Mouse (Mus musculus) forebrain, embryonic 10.5 days (tissue): ENCODE results near the gene Cdk6. TPM values are rescaled to one million over a fixed set of nuclear protein-coding genes. Genes with fewer than 3 reads are reported as not detected.

ENCODE experiments used
- DNase-seq: peaks from one replicate; pipeline ENCODE4 v3.0.0-alpha.2; 2017; ENCODE audit warnings: low spot score; ENCODE audit errors: extremely low spot score
- H3K27ac ChIP-seq: fragments of 300-500 bp; sonication (generic); 2 replicates; pipeline ENCODE4 v1.5.1; 2016; ENCODE audit warnings: mild to moderate bottlenecking
- H3K27me3 ChIP-seq: fragments of 300-500 bp; sonication (generic); 2 replicates; pipeline ENCODE4 v1.6.1; 2016; ENCODE audit warnings: mild to moderate bottlenecking; ENCODE audit not compliant: poor library complexity, severe bottlenecking
- H3K36me3 ChIP-seq: fragments of 300-500 bp; sonication (generic); replicated peaks from 2 replicates; pipeline ENCODE4 v1.6.1; 2016; ENCODE audit warnings: mild to moderate bottlenecking, moderate library complexity
- H3K4me1 ChIP-seq: fragments of 300-500 bp; sonication (generic); 2 replicates; pipeline ENCODE4 v1.6.1; 2016
- H3K4me3 ChIP-seq: fragments of 300-500 bp; sonication (generic); 2 replicates; pipeline ENCODE4 v1.5.1; 2016; ENCODE audit warnings: mild to moderate bottlenecking, moderate library complexity
- H3K9me3 ChIP-seq: fragments of 300-500 bp; sonication (generic); 2 replicates; pipeline ENCODE4 v1.6.1; 2016; ENCODE audit warnings: mild to moderate bottlenecking, moderate library complexity
- WGBS: fragments of 180-500 bp; shearing (Covaris S2); methylation state at CpG from one replicate; pipeline ENCODE4 v1.1.7; 2016; 5-methylcytosine and 5-hydroxymethylcytosine counted together
- polyA plus RNA-seq: library from polyadenylated mRNA; unstranded; fragments of >200 nt; fragmentation: Nextera tagmentation; extraction: Ambion mirVana; gene quantifications from 2 replicates; pipeline ENCODE4 v1.2.1, GENCODE M21; 2016

The Cdk6 gene
- polyA plus RNA-seq, 1 experiment from 2014 or later = 27.5 TPM

- Histone ChIP-seq H3K36me3 (no peaks in the 10 kb centered on the region), H3K27ac (no peak overlapping the region), H3K4me3 (no peak overlapping the region), H3K4me1 (0 out of 2 replicates have a peak, but pooled peaks cover 5% of the 10 kb centered on the region), H3K9me3 (no peaks in the 10 kb centered on the region), H3K27me3 (no peaks in the 10 kb centered on the region)
- 84% methylated on average over 5 of the region's 5 CpGs for WGBS
- DNase-seq = no peak
These were observed 150.6 kb downstream of the Cdk6 start for GRCm38 (mm10) chr5:3491883-3492282.

- H3K36me3 ChIP-seq = no peaks in the 10 kb centered on the region
- H3K27ac ChIP-seq = no peak overlapping the region
- 0 out of 2 replicates have a peak, but pooled peaks cover 4% of the 10 kb centered on the region for H3K4me1 ChIP-seq
- no peaks in the 10 kb centered on the region for H3K9me3 ChIP-seq
- no peaks in the 10 kb centered on the region for H3K27me3 ChIP-seq
- no peak overlapping the region for H3K4me3 ChIP-seq
- DNase-seq = no peak
- WGBS = 94% methylated on average over 13 of the region's 13 CpGs
These were observed 151.7 kb downstream of the Cdk6 start for GRCm38 (mm10) chr5:3492776-3493636.

- no peaks in the 10 kb centered on the region for H3K36me3 ChIP-seq
- no peaks in the 10 kb centered on the region for H3K9me3 ChIP-seq
- 0 out of 2 replicates have a peak, but pooled peaks cover 4% of the 10 kb centered on the region for H3K4me1 ChIP-seq
- no peak overlapping the region for H3K4me3 ChIP-seq
- H3K27me3 ChIP-seq = no peaks in the 10 kb centered on the region
- 90% methylated on average over 9 of the region's 9 CpGs for WGBS
- H3K27ac ChIP-seq = no peak overlapping the region
- no peak for DNase-seq
These were observed 152.7 kb downstream of the Cdk6 start for GRCm38 (mm10) chr5:3493968-3494367.

- no peak for DNase-seq
- Histone ChIP-seq H3K36me3 (no peaks in the 10 kb centered on the region), H3K4me1 (0 out of 2 replicates have a peak, but pooled peaks cover 4% of the 10 kb centered on the region), H3K9me3 (no peaks in the 10 kb centered on the region), H3K27me3 (no peaks in the 10 kb centered on the region), H3K4me3 (no peak overlapping the region), H3K27ac (no peak overlapping the region)
- 91% methylated on average over 8 of the region's 8 CpGs for WGBS
These were observed 153.3 kb downstream of the Cdk6 start for GRCm38 (mm10) chr5:3494452-3495187.

- Histone ChIP-seq H3K9me3 (no peaks in the 10 kb centered on the region), H3K27ac (no peak overlapping the region), H3K4me3 (no peak overlapping the region), H3K27me3 (no peaks in the 10 kb centered on the region), H3K36me3 (no peaks in the 10 kb centered on the region), H3K4me1 (peaks cover 13% of the 10 kb centered on the region)
- WGBS = 89% methylated on average over 5 of the region's 5 CpGs
- no peak for DNase-seq
These were observed 156.2 kb downstream of the Cdk6 start for GRCm38 (mm10) chr5:3497505-3497925.

- H3K9me3 ChIP-seq = no peaks in the 10 kb centered on the region
- no peak overlapping the region for H3K27ac ChIP-seq
- no peak for DNase-seq
- H3K4me3 ChIP-seq = no peak overlapping the region
- peaks cover 17% of the 10 kb centered on the region for H3K4me1 ChIP-seq
- no peaks in the 10 kb centered on the region for H3K36me3 ChIP-seq
- WGBS = 94% methylated on average over 5 of the region's 5 CpGs
- H3K27me3 ChIP-seq = no peaks in the 10 kb centered on the region
These were observed 159.0 kb downstream of the Cdk6 start for GRCm38 (mm10) chr5:3500298-3500697.

- Histone ChIP-seq H3K27ac (no peak overlapping the region), H3K9me3 (no peaks in the 10 kb centered on the region), H3K36me3 (no peaks in the 10 kb centered on the region), H3K4me1 (peaks cover 17% of the 10 kb centered on the region), H3K27me3 (no peaks in the 10 kb centered on the region), H3K4me3 (no peak overlapping the region)
- DNase-seq = no peak
- 83% methylated on average over 8 of the region's 8 CpGs for WGBS
These were observed 159.8 kb downstream of the Cdk6 start for GRCm38 (mm10) chr5:3500957-3501563.

- Histone ChIP-seq H3K9me3 (no peaks in the 10 kb centered on the region), H3K4me3 (no peak overlapping the region), H3K4me1 (peaks cover 14% of the 10 kb centered on the region), H3K36me3 (no peaks in the 10 kb centered on the region), H3K27me3 (no peaks in the 10 kb centered on the region), H3K27ac (no peak overlapping the region)
- 62% methylated on average over 8 of the region's 8 CpGs for WGBS
- DNase-seq = no peak
These were observed 160.3 kb downstream of the Cdk6 start for GRCm38 (mm10) chr5:3501564-3502001.

- Histone ChIP-seq H3K36me3 (no peaks in the 10 kb centered on the region), H3K27me3 (no peaks in the 10 kb centered on the region), H3K4me1 (peaks cover 13% of the 10 kb centered on the region), H3K27ac (no peak overlapping the region), H3K4me3 (no peak overlapping the region), H3K9me3 (no peaks in the 10 kb centered on the region)
- no peak for DNase-seq
- WGBS = 81% methylated on average over 11 of the region's 11 CpGs
These were observed 161.5 kb downstream of the Cdk6 start for GRCm38 (mm10) chr5:3502610-3503350.

GRCm38 (mm10) chr5:3503373-3503772 is 162.1 kb downstream of the Cdk6 start:
- DNase-seq = no peak
- Histone ChIP-seq H3K27me3 (no peaks in the 10 kb centered on the region), H3K4me3 (no peak overlapping the region), H3K4me1 (peaks cover 13% of the 10 kb centered on the region), H3K9me3 (no peaks in the 10 kb centered on the region), H3K27ac (no peak overlapping the region), H3K36me3 (no peaks in the 10 kb centered on the region)
- 82% methylated on average over 4 of the region's 4 CpGs for WGBS

GRCm38 (mm10) chr5:3503836-3504323 is 162.6 kb downstream of the Cdk6 start:
- Histone ChIP-seq H3K9me3 (no peaks in the 10 kb centered on the region), H3K36me3 (no peaks in the 10 kb centered on the region), H3K27me3 (no peaks in the 10 kb centered on the region), H3K4me1 (peaks cover 13% of the 10 kb centered on the region), H3K27ac (no peak overlapping the region), H3K4me3 (no peak overlapping the region)
- WGBS = 91% methylated on average over 9 of the region's 9 CpGs
- no peak for DNase-seq

GRCm38 (mm10) chr5:3504453-3504852 is 163.2 kb downstream of the Cdk6 start:
- Histone ChIP-seq H3K4me1 (peaks cover 13% of the 10 kb centered on the region), H3K27me3 (no peaks in the 10 kb centered on the region), H3K36me3 (no peaks in the 10 kb centered on the region), H3K4me3 (no peak overlapping the region), H3K9me3 (no peaks in the 10 kb centered on the region), H3K27ac (no peak overlapping the region)
- 74% methylated on average over 4 of the region's 4 CpGs for WGBS
- no peak for DNase-seq
